Mouse (Mus musculus) thymus, adult 18-20 months (tissue): Measurements from ENCODE around the gene Ndufs8.
A peak's percentile ranks its signal among the peaks of the same experiment; 100 is the strongest.

ENCODE experiments used
- DNase-seq, 2 experiments: peaks; one replicate each; pipeline ENCODE4 v3.0.0; 2022; ENCODE audit warnings: mixed read lengths in 2 of 2

Ndufs8 gene

DNA sequence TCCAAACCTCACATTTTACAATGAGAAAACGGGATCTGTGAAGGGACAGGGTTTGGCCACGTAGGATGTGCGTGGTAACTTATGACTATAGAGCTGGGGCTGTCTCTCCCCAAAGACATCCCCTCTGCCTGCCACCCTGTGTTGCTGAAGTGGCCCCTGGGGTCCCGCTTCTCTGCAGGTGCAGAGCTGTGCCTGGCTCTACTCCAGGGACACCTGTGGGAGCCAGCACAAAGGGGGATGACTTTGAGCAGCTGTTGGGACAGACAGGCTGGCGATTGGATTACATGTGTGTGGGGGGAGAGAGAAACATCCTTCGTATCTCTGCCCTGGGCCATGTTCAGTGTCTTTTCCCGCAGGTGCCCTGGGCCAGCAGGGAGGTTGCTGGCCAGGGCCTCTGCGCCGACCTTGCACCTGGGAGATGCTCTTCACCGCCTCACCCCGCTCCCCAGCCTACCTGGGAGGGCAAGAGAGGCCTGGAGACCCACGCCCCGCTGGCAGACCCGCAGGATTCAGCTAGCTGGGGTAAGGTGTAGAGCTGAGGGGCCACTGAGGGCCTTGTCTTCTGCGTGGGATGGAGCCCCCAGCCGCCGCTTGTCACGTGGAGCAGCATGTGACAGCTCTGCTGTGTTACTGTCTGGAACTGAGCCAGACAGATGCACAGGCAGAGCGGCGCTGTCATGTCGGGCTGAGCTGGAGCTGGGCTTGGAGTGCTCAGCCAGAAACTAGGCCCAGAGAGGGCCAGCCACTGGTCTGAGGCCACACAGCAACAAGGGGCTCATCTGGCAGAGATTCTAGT lies 17.9 kb upstream of the Ndufs8 start:
- DNase-seq, result peak in 1 of 2 experiments; percentile 47

DNA sequence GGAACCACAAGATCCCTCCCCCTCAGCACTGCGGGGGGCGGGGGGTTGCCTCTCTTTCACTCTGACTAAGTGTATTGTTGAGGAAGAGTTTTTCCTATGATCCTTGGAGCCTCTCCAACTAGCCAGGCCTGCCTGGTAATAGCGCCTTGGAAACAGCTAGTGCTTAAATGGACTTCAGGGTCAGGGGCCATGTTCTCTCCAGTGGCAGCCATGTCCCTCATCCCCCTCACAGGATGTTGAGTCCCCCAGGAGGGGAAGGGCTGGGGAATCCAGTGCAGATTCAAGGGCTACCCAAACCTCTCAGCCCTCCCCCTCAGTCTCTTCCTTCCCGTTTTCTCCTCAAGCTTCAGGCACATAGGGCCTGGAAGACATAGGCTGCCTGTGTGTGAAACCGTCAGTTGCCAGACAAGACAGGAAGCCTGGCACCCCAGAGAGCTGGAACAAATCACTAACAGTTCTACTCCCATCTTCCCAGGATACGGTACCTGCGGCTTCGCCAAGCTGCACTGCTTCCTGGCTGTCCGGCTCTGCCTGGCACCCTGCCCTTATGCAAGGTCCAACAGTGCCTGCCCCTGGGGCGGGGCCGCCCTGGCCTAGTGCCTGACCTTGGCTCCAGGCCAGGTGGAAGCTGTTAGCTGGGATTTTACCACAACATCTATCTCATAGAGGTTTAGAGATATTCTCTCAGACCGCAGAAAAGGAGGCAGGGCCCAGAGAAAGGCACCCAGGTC lies 16.8 kb upstream of the Ndufs8 start, which contains the start of gene Aldh3b1:
TSS of gene Aldh3b1 (minus strand) at position 598 of the 731 bp plus-strand sequence.
- peak in 1 of 2 experiments; percentile 42 for DNase-seq

DNA sequence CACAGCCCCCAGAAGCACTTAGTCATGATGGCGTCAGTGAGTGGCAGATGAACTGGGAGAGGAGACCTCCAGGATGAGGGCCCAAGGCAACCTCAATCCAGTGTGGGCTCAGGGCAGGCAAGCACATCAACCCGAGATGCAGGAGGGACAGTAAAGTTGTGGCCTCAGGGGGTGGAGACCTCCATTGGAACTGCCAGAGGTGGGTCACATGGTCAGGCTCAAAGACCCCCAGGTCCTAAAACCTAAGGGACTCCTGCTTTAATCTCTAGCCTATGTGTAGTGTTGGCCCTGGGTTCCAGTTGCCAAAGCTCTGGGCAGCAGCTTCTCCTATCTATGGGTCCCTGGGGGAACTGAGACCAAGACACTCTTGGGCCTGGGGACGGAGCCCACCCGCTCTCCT lies 16.2 kb upstream of the Ndufs8 start:
- DNase-seq, result no peak

DNA sequence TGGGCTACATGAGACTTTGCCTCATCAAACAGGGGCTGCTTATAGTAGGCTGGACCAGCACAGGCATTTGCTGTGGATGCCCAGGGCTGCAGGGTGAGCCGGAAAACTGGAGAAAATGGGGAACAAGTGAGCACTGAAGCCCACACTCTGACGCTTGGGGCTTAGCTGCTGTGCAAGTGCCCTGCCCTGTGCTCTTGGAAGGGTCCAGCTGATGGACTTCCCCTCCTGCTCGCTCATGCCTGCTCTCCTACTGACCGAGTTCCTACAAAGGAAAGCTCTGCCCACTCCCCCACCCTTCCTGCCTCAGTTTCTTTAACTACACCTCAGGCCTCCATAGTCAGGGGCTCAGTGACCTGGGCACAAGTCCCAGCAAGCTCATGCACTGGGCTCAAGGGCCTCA lies 15.4 kb upstream of the Ndufs8 start:
- no peak for DNase-seq

DNA sequence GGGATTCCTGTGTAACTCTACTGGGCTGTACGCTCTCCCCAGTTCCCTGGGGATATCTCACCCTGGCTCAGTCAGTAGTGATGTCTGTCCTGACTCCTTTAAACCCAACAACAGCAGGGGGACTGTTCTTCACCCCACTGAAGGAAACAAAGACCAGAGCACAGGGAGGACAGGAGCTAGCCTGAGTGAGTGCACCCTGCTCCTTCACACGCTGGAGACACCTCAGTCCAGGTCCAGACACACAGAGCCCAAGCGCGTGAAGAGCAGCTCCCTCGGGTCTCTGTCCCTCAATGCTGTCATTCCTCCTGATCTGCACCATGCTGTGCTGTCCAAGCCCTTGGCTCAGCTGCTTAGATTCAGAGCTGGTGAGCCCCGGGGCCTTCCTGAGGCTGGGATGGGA lies 14.1 kb upstream of the Ndufs8 start:
- DNase-seq, result no peak

DNA sequence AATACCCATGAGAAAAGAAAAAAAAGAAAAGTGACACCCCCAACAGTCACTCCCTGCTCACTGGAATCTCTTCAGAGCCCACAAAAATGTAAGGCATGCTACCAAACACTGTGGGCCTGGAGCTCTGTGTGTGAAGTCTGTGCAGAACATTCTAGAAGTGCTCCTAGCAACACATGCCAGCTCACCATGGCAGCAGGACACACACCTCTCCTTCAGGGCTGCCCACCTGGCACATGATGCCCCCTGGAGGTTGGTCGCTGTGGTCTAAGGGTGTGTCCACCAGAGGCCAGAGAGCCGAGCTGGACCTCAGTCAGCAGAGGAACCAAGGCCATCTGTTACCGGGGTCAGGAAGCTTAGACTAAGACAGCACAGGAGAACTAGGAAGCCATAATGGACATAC lies 13.7 kb upstream of the Ndufs8 start:
- DNase-seq, result no peak

DNA sequence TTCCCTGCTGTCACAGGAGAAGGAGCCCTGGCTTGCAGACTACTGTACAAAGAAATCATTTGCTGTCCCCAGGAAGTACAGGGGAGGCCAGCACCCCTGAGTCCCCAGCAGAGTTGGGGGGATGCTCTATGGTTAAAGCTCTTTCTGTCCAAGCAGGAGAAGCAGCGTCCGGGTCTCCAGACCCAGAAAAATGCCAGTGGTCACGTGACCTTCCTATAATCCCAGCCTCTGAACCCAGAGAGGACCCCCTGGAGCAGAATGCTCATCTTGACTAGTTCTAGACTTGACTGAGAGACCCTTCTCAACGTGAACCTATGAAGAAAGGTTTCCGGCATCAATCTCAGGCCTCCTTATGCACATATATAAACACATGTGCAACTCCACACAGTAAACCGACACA lies 13.3 kb upstream of the Ndufs8 start:
- DNase-seq, result no peak

DNA sequence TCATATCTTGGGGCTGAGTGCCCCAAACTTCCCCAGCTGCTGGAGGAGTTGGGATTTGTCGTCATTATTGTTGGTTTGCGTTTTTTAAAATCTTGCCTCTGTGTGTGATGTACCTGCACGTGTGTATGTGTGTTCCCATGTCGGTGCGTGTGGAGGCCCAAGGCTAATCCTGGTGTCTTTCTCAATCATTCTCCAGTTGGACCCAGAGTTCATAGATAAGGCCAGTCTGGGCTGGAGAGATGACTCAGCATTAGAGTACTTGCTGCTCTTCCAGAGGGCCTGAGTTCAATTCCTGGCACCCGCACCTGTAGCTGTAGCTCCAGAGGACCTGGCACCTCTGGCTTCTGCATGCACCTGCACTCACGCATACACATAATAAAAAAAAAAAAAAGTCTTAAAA lies 12.3 kb upstream of the Ndufs8 start:
- no peak for DNase-seq

DNA sequence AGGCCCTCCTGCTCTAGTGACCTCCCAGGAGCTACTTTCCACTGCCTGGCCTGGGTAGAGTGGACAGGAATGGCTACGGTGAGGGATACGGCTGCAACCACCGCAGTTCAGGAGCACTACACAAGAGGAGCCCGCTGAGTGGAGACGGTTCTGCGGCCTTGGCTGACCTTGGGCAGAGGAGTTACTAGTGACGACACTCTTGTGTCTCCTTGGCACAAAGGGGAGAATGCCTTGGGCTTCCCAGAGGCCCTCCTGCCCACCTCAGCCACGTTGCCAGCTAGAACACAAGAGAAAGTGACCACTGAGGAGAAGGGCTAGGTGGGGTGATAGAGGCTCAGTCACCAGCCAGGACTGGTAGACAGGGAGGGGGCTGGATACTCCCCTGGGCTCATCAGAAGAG lies 11.6 kb upstream of the Ndufs8 start:
- no peak for DNase-seq

DNA sequence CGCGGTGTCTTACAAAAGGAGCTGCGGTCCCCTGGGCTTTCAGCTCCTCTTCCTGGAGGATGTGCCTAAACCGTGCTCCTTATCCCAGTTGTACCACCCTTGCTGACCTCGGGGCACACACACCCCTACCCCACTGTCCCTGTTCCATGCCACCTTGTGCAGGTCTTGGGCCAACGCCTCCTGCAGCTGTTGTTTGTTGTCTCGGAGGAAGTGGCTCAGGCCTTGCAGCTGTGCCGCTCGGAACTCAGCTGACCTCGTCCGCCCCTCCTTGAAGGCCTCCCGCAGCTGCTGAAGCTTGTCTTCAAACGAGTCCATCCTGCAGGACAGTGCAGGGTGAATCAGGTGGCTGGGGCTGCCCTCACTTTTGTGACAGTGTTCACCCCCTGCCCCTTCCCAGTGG lies 11.0 kb upstream of the Ndufs8 start:
- peak in 1 of 2 experiments; percentile 44 for DNase-seq

DNA sequence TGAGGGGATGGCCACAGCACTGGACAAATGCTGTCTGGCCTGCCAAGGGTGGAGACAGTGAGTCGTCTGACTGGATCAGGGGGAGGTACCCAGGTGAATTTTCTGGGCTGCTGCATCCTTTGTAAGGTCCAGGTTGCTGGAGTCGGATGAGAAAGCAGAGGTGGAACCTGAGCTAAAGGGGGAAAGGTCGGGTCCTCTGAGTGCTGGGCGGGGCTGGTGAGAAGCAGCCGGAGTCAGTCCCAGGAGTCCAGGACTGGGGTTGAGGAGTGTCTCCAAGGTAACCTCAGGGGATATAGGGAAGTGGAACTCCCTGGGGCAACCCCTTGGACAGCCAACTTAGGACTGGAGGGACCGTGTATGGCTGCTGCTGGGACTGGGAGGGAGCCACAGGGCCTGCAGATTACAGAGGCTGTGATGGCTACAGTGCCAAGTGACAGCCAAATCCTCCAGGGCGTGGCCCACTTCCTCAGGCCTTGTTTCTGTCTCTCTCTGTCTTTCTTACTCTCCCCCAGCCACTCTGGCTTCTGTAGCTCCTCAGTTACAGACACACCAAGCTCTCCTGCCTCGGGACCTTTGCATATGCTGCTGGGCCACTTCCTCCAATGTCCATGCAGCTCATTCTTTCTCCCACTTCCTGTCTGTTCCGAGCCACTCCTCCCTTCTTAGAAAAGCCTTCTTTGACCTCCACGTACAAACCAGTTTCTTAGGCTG lies 10.2 kb upstream of the Ndufs8 start:
- no peak for DNase-seq

DNA sequence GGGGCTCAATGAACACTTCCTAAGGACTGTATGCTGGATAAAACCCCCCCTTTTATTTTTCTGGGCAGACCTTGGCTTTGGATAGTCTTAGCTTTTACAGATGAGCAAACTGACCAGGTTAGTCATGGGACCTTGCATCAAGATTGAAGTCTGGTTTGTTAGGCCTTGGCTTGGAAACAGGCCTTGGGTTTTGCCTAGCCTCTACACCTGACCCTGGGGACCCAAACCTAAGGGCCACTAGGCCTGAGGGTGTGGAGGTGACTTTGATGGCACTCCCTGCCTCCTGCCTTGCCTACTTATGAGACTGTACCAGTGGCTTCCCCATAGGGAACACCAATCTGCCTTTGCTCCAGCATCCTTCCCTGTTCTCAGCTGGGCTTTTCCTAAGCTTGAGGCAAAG lies 7.4 kb upstream of the Ndufs8 start:
- DNase-seq, result no peak

DNA sequence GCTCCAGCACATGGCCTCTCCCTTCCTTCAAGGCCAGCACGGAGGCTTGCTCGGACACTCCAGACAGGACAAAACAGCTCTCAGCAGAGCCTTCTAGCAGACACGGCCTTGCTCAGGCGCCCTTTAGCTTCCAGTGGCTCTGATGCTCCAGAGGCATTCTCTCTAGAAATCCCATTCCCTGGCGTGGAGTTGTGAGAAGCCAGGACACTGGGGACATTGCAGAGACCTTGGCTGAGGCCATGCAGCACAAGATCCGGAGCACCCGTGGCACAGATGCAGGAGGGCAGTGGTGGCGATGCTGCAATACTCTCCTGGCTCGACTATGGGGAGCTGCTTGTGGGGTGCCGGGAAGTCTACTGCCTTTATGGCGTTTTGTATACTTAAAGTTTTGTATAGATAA lies 4.2 kb upstream of the Ndufs8 start:
- no peak for DNase-seq

DNA sequence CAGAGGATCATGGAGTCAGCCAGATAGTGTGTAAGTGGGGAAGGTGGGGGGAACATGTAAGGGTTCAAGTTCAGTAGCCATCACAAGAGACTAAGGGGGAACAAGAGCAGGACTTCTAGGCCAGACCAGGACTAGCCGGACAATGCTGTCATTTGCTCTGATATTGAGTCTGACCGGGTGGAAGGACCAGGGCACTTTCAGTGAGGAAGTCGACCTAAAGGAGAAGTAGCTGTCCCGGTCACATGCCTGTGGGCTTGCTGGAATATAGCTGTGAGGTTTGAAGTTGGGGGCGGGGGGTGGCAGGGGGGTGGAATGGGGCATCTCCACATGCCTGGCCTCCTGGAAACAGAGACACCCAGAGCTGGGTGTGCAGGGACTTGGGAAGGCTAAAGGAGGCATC lies 2.0 kb upstream of the Ndufs8 start:
- no peak for DNase-seq

DNA sequence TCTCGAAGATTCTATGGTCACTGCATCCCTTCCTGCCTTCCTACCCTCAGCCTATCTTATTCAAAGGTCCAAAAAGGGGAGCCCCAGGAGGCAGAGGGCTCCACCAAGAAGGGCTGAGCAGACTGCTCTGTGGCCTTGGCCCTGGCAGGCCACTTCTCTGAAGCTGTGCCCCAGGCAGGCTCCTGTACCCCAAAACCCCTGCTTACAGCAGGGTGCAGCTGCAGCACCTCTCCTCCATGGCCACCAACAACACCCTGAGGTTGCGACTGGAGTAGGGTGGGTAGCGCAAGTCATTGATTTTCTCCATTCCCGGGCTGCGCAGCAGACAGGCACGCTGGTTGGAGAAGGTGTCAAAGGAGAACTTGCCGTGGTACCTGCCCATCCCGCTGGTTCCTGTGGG lies 1.1 kb upstream of the Ndufs8 start:
- no peak for DNase-seq

DNA sequence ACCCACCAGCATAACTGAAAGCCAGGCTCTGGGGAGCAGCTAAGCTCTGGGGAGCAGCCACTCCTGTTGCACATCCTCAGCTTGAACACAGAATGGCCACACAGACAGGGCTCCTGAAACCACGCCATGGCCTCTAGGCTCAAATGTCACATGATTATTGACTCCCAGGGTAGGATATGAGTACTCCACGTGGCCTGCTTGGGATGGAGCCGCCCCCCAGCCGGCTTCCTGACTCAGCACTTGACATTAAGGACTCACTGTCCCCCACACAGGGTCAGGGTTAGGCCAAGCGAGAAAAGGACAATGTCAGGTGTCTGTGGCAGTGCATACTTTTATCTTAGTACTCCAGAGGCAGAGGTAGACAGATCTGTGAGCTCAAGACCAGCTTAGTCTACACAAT lies 2.4 kb downstream of the Ndufs8 start:
- no peak for DNase-seq

DNA sequence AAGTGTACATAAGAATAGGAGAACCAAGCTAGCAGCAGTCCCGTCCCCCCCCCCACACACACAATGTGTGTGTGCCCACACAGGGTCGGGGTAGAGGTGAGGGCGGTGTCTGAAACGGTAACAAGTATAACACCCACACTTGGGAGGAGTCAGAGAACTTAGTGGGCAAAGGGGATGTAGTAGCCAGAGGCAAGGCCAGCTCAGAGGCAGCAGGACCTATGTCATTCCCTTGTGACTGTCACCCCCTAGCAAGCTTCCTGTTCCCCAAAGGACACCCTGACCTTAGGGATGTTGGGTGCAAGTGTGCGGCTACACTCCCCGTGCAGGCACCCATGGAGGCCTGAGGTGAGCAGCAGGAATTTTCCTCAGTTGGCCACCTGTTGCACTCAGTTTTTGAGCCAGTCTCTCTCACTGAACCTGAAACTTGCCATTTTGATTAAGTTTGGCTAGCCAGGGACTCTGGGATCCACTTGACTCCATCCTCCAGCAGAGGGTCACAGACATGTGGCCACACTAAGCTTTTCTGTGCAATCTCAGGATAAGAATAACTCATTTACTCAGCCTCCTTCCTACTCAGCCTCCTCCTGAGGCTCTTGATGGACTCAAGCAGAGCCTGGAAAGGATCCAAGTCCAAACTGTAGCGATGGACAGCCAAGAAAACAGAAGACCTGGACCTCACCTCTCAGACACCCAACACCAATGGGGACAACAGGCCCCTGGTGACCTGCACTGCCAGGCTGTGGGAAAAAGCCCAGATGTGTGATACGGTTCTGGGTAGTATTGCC lies 4.5 kb downstream of the Ndufs8 start:
- no peak for DNase-seq

DNA sequence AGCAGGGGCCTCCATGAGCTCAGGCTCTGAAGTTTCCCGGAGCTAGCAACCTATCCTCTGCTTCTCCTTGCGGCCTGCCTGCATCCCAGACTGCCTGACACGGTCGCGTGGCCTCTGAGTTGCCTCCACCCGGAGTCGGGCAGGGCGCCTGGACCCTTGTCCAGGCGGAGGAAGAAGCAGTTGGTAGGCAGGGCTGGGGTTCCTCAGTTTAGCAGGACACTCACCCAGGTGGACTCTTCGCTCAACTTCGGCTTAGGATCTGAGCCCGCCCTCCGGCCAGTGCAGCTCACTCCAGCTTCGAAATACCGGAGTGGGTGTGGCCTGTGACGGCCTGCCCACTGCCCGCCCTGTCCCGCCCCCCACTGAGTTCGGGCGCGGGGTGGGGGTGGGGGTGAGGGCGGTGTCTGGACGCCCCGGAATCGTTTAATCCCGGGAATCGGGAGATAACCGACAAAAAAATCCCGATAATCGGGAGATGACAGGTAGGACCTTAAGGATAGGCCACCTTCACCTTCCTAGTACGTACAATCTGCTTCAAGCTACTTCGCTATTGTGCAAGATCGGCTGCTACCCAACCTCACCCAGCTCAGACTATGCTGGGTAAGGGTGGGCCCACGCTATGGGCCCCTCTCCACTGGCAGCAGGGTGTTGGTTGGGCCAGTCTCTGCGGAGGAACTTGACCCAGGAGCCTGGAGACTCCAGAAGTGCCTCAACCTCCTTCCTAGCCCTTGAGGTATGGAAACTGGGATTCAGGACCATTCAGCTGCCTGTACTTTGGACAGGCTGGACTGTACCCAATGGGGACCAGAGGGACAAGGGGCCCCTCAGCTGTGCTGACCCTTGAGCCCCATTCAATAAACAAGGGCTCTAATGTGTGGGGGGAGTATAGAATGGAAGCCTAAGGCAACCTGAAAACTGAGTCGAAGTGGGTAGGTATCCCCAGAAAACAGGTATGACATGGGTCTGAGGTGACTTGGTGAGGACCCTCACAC lies 5.5 kb downstream of the Ndufs8 start, which contains the start of gene Tcirg1:
TSS of gene Tcirg1 (minus strand) at position 339 of the 992 bp plus-strand sequence.
- peak; percentile 63 to 73 for DNase-seq

DNA sequence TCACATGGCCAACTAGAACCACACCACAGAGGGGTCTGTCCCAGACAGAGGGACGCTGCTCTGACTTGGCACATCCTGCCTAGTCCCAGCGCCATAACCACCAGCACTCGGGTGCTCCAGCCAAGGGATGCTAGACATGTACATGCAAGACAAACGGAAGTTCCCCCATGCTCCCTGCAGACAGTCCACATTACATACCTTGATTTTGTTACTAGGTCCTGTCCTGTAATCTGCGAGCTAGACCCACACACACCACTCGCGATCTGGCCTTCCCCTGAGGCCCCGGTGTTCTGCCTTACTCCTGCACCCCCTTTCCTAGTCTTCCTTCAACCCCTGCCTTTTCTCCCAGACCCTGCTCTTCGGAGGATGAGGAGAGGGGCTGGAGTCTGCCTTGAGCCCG lies 6.2 kb downstream of the Ndufs8 start:
- no peak for DNase-seq

DNA sequence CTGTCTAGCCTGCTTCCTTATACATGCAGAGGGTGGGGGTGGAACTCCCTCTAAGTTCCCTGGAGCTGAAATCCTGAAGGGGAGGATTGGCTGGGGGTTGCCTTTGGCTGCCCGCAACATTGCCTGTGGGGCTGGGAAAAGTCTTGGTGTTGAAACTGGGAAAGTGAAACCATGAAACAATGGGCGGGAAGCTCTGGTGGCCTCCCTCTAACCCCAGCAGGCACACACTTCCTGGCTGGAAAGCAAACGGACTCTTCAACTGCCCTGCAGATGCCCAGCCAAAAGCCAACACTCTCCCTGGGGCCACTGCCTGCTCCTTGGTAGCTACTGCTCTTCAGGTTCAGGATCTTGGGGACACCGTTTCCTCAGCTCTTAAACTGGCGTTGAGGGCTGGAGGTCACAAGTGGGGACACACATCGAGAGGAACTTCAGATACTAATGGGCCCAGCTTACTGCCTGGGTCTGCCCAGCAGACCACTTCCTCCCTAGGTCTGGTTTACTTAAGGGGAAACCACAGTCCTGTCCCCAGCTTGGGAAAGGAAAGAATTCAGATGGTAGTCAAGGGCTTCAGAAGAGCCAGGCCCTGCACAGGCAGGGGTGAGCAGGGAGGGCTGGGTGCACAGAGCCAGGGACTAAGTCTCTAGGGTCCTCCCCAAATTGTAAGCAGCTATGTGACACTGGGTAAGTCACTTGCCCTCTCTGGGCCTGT lies 7.2 kb downstream of the Ndufs8 start:
- no peak for DNase-seq

DNA sequence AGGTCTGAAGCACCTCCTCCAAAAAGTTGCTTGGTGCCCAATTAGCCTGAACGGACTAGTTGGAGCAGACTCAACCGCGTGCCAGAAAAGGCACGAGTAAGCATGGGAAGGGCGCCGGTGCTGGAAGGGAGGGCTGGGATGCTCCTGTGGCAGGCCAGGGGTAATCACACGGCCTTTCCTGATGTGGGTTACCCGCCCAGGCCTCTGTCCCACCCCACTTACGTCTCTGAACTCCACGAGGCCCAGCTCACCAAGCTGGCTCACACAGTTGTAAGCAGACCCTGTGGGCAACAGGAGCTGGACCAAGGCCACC lies 8.3 kb downstream of the Ndufs8 start:
- DNase-seq, result no peak
